Mouse (Mus musculus): Measurements from ENCODE around the gene Pced1b. TPM values are rescaled to one million over a fixed set of nuclear protein-coding genes. Genes with fewer than 3 reads are reported as not detected.
A peak's percentile ranks its signal among the peaks of the same experiment; 100 is the strongest.

Pced1b gene
- polyA plus RNA-seq, 1 experiment from 2014 or later = 5.7 TPM

- WGBS = 82% methylated on average over 6 of the region's 6 CpGs
- H3K4me1 ChIP-seq (replicated peaks; ENCODE audit: control insufficient read depth, insufficient read depth, low read length) = peaks cover 5% of the 10 kb centered on the region; the same call in 1 of the 2 replicates
- ATAC-seq (replicated peaks; ENCODE audit: low FRiP score, low TSS enrichment, low read depth) (no peak), DNase-seq (ENCODE audit: low spot score) (no peak)
- H3K9me3 ChIP-seq (ENCODE audit: control insufficient read depth, low read length) = no peaks in the 10 kb centered on the region
- H3K4me2 ChIP-seq (ENCODE audit: low read length) = no peak overlapping the region
- no peak overlapping the region for H3K27ac ChIP-seq (ENCODE audit: low read depth)
- H3K9ac ChIP-seq (ENCODE audit: low read length) = no peak overlapping the region
- H3K4me3 ChIP-seq (ENCODE audit: low read depth, low read length) = no peak overlapping the region
- H3K27me3 ChIP-seq (replicated peaks; ENCODE audit: control insufficient read depth, insufficient read depth, low read length) = no peaks in the 10 kb centered on the region
- no peaks in the 10 kb centered on the region for H3K36me3 ChIP-seq (ENCODE audit: control insufficient read depth, insufficient read depth, low read length)
These were observed 99.0 kb downstream of the Pced1b start for GRCm38 (mm10) chr15:97345917-97346316.

DNA sequence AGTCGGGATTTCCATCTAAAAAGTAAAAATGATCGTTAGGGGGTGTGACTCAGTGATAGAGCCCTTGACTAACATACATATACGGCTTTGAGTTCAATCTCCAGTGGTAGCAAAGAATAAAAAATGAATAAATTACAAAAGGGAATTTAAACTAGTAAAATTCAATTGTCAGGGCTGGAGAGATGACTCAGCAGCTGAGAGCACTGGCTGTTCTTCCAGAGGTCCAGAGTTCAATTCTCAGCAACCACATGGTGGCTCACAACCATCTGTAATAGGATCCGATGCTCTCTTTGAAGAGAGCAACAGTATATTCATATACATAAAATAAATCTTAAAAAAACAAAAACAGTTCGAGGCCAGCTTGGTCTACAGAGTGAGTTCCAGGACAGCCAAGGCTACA is 99.5 kb downstream of the Pced1b start:
- H3K4me1 ChIP-seq (replicated peaks; ENCODE audit: control insufficient read depth, insufficient read depth, low read length) = peaks cover 7% of the 10 kb centered on the region; the same call in 1 of the 2 replicates
- no peaks in the 10 kb centered on the region for H3K27me3 ChIP-seq (replicated peaks; ENCODE audit: control insufficient read depth, insufficient read depth, low read length)
- ATAC-seq (replicated peaks; ENCODE audit: low FRiP score, low TSS enrichment, low read depth) = no peak
- no peaks in the 10 kb centered on the region for H3K36me3 ChIP-seq (ENCODE audit: control insufficient read depth, insufficient read depth, low read length)
- no peak overlapping the region for H3K27ac ChIP-seq (ENCODE audit: low read depth)
- H3K4me2 ChIP-seq (ENCODE audit: low read length) = no peak overlapping the region
- H3K9ac ChIP-seq (ENCODE audit: low read length) = no peak overlapping the region
- DNase-seq (ENCODE audit: low spot score) = no peak
- WGBS = 87% methylated on average over 5 of the region's 5 CpGs
- H3K9me3 ChIP-seq (ENCODE audit: control insufficient read depth, low read length) = no peaks in the 10 kb centered on the region
- H3K4me3 ChIP-seq (ENCODE audit: low read depth, low read length) = no peak overlapping the region

DNA sequence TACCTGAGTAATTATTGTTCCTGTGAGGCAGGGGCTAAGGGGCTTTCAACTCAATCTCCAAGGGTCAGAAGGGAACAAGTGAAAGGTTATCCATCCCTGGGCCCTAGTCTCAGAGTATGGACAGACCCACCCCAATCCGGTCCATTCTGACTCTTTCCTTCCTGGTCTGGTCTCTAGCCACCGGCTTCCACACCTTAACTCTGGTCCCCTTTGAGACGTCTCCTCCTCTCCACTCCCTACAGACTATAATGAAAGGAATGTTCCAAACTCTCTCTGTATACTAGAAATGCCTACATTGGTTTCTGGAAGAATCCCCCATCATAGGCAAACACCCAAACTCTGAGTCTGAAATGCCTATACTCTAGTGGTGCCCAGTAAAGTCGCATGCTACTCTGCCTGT is 100.0 kb downstream of the Pced1b start:
- DNase-seq (ENCODE audit: low spot score) = no peak
- no peaks in the 10 kb centered on the region for H3K36me3 ChIP-seq (ENCODE audit: control insufficient read depth, insufficient read depth, low read length)
- no peak overlapping the region for H3K4me2 ChIP-seq (ENCODE audit: low read length)
- ATAC-seq (replicated peaks; ENCODE audit: low FRiP score, low TSS enrichment, low read depth) = no peak
- H3K27me3 ChIP-seq (replicated peaks; ENCODE audit: control insufficient read depth, insufficient read depth, low read length) = no peaks in the 10 kb centered on the region
- no peak overlapping the region for H3K27ac ChIP-seq (ENCODE audit: low read depth)
- 79% methylated on average over 4 of the region's 4 CpGs for WGBS
- H3K4me1 ChIP-seq (replicated peaks; ENCODE audit: control insufficient read depth, insufficient read depth, low read length) = peaks cover 7% of the 10 kb centered on the region; the same call in 1 of the 2 replicates
- no peak overlapping the region for H3K9ac ChIP-seq (ENCODE audit: low read length)
- H3K4me3 ChIP-seq (ENCODE audit: low read depth, low read length) = no peak overlapping the region
- no peaks in the 10 kb centered on the region for H3K9me3 ChIP-seq (ENCODE audit: control insufficient read depth, low read length)

DNA sequence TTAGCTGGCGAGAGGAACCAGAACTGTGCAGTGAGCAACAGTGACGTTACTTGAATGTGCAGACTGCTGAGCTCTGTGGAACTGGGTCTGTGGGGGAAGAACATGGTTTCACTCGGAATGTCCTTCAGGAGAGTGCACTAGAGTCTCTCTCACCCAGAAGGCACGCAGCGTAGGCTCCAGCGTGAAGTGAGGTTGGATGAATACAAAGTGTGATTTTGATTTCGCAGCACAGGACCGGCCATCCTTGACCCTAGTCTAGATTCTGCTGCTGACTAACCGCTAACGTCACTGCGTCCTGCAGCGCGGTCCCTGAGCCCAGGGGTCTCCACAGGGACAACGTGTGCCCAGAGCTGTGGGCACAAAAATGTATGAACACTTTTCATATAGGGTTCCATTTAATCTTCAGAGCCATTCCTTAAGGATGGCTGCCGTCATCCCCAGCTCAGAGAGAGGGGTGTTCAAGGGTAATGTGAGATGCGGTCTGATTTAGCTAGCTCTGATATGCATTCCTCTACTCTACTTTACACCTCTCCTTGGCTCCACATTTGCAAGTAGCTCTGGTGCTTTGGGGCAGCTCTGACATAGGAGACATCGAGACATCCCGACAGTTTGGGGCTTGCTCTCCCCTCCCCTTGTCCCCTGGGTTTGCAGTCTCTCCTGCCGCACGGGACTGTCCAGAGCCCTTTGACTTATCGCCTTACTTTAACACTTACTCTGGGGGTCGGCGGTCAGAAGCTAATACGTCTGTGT is 101.8 kb downstream of the Pced1b start:
- no peak overlapping the region for H3K27ac ChIP-seq (ENCODE audit: low read depth)
- peaks cover 7% of the 10 kb centered on the region; the same call in 1 of the 2 replicates for H3K4me1 ChIP-seq (replicated peaks; ENCODE audit: control insufficient read depth, insufficient read depth, low read length)
- H3K4me3 ChIP-seq (ENCODE audit: low read depth, low read length) = no peak overlapping the region
- H3K36me3 ChIP-seq (ENCODE audit: control insufficient read depth, insufficient read depth, low read length) = no peaks in the 10 kb centered on the region
- no peak overlapping the region for H3K4me2 ChIP-seq (ENCODE audit: low read length)
- no peak overlapping the region for H3K9ac ChIP-seq (ENCODE audit: low read length)
- no peak for DNase-seq (ENCODE audit: low spot score)
- H3K27me3 ChIP-seq (replicated peaks; ENCODE audit: control insufficient read depth, insufficient read depth, low read length) = no peaks in the 10 kb centered on the region
- no peak for ATAC-seq (replicated peaks; ENCODE audit: low FRiP score, low TSS enrichment, low read depth)
- WGBS = 66% methylated on average over 24 of the region's 24 CpGs
- H3K9me3 ChIP-seq (ENCODE audit: control insufficient read depth, low read length) = no peaks in the 10 kb centered on the region

DNA sequence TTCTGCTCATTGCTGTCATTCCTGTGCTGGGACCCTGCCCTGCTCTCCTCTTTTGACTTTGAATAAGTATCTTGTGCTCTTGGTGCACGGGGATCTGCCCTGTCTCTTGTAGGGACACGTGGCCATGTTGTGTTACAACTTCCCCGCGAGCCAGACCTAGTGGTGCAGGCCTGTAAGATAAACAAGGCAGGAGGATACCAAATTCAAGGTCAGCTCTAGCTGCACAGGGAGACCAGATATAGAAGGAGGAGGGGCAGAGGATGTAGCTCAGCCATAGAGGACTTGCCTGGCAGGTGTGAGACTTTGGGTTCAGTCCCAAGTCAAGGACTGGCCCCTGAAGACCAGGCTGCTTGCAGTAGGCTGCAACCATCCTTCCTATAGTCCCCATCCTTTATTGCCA is 103.6 kb downstream of the Pced1b start:
- no peaks in the 10 kb centered on the region for H3K36me3 ChIP-seq (ENCODE audit: control insufficient read depth, insufficient read depth, low read length)
- no peak overlapping the region for H3K27ac ChIP-seq (ENCODE audit: low read depth)
- DNase-seq (ENCODE audit: low spot score) (no peak), ATAC-seq (replicated peaks; ENCODE audit: low FRiP score, low TSS enrichment, low read depth) (no peak)
- H3K9ac ChIP-seq (ENCODE audit: low read length) = no peak overlapping the region
- H3K4me2 ChIP-seq (ENCODE audit: low read length) = no peak overlapping the region
- no peak overlapping the region for H3K4me3 ChIP-seq (ENCODE audit: low read depth, low read length)
- 30% methylated on average over 4 of the region's 4 CpGs for WGBS
- H3K4me1 ChIP-seq (replicated peaks; ENCODE audit: control insufficient read depth, insufficient read depth, low read length) = peaks cover 7% of the 10 kb centered on the region; the same call in 1 of the 2 replicates
- no peaks in the 10 kb centered on the region for H3K9me3 ChIP-seq (ENCODE audit: control insufficient read depth, low read length)
- no peaks in the 10 kb centered on the region for H3K27me3 ChIP-seq (replicated peaks; ENCODE audit: control insufficient read depth, insufficient read depth, low read length)

DNA sequence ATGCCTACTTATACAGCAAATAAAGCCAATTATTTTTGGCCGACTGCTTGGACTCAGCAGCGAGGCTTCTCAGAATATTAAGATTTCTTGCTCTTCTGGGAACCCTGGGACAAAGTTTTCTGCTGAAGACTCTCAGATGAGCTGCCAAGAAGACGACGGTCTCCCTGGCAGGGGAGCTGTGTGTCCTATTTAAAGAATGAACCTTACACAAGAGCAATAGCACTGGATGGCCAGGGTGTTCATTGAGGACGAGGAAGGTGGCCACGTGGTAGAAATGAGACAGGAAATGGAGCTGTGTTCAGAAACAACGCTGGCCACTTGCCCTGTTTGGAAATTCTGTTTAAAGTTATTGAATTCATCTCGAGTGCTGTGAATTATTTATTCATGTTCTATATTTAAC is 104.1 kb downstream of the Pced1b start:
- ATAC-seq (replicated peaks; ENCODE audit: low FRiP score, low TSS enrichment, low read depth) (no peak), DNase-seq (ENCODE audit: low spot score) (no peak)
- H3K27ac ChIP-seq (ENCODE audit: low read depth) = peak overlapping the region; percentile 47; the same call in 1 of the 2 replicates

DNA sequence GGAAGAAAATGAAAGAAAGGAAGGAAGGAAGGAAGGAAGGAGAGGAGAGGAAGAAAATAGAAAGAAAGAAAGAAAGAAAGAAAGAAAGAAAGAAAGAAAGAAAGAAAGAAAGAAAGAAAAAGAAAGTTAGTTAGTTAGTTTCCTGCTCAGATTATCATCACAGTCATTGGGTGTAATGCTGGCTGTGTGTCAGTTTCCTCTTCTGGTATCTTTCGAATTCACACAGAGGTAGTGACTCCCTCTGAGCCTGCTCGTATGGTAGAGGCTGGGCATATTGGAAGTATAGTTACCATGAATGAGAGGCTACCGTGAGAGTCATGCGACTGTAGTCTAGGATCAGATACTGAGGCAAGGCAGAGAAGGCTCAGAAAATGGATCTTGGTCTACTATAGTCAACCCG is 104.8 kb downstream of the Pced1b start:
- no peak overlapping the region for H3K9ac ChIP-seq (ENCODE audit: low read length)
- no peak for DNase-seq (ENCODE audit: low spot score)
- no peak overlapping the region for H3K4me3 ChIP-seq (ENCODE audit: low read depth, low read length)
- ATAC-seq (replicated peaks; ENCODE audit: low FRiP score, low TSS enrichment, low read depth) = no peak
- no peak overlapping the region for H3K4me2 ChIP-seq (ENCODE audit: low read length)
- no peak overlapping the region for H3K27ac ChIP-seq (ENCODE audit: low read depth)
- H3K36me3 ChIP-seq (ENCODE audit: control insufficient read depth, insufficient read depth, low read length) = no peaks in the 10 kb centered on the region
- H3K4me1 ChIP-seq (replicated peaks; ENCODE audit: control insufficient read depth, insufficient read depth, low read length) = peaks cover 7% of the 10 kb centered on the region; the same call in 1 of the 2 replicates
- H3K27me3 ChIP-seq (replicated peaks; ENCODE audit: control insufficient read depth, insufficient read depth, low read length) = no peaks in the 10 kb centered on the region
- H3K9me3 ChIP-seq (ENCODE audit: control insufficient read depth, low read length) = no peaks in the 10 kb centered on the region
- WGBS = 88% methylated on average over 5 of the region's 5 CpGs

More for the DNA sequence above, 104.1 kb downstream of the Pced1b start:
- no peaks in the 10 kb centered on the region for H3K36me3 ChIP-seq (ENCODE audit: control insufficient read depth, insufficient read depth, low read length)
- no peak overlapping the region for H3K4me3 ChIP-seq (ENCODE audit: low read depth, low read length)
- WGBS = 46% methylated on average over 8 of the region's 8 CpGs
- H3K9ac ChIP-seq (ENCODE audit: low read length) = no peak overlapping the region
- H3K27me3 ChIP-seq (replicated peaks; ENCODE audit: control insufficient read depth, insufficient read depth, low read length) = no peaks in the 10 kb centered on the region
- no peaks in the 10 kb centered on the region for H3K9me3 ChIP-seq (ENCODE audit: control insufficient read depth, low read length)
- H3K4me1 ChIP-seq (replicated peaks; ENCODE audit: control insufficient read depth, insufficient read depth, low read length) = peaks cover 7% of the 10 kb centered on the region; the same call in 1 of the 2 replicates
- no peak overlapping the region for H3K4me2 ChIP-seq (ENCODE audit: low read length)

- H3K9me3 ChIP-seq (ENCODE audit: control insufficient read depth, low read length) = no peaks in the 10 kb centered on the region
These were observed 108.9 kb downstream of the Pced1b start for GRCm38 (mm10) chr15:97355676-97356303.

More at GRCm38 (mm10) chr15:97355676-97356303, 108.9 kb downstream of the Pced1b start:
- ATAC-seq (replicated peaks; ENCODE audit: low FRiP score, low TSS enrichment, low read depth) (no peak), DNase-seq (ENCODE audit: low spot score) (no peak)
- H3K9ac ChIP-seq (ENCODE audit: low read length) = no peak overlapping the region
- peaks cover 3% of the 10 kb centered on the region; the same call in 1 of the 2 replicates for H3K4me1 ChIP-seq (replicated peaks; ENCODE audit: control insufficient read depth, insufficient read depth, low read length)
- no peaks in the 10 kb centered on the region for H3K36me3 ChIP-seq (ENCODE audit: control insufficient read depth, insufficient read depth, low read length)
- WGBS = 83% methylated on average over 9 of the region's 9 CpGs
- H3K4me3 ChIP-seq (ENCODE audit: low read depth, low read length) = no peak overlapping the region
- no peak overlapping the region for H3K4me2 ChIP-seq (ENCODE audit: low read length)
- no peak overlapping the region for H3K27ac ChIP-seq (ENCODE audit: low read depth)
- no peaks in the 10 kb centered on the region for H3K27me3 ChIP-seq (replicated peaks; ENCODE audit: control insufficient read depth, insufficient read depth, low read length)
